Mouse (Mus musculus): Measurements from ENCODE around the gene Cdk2ap2. TPM values are rescaled to one million over a fixed set of nuclear protein-coding genes. Genes with fewer than 3 reads are reported as not detected.
A peak's percentile ranks its signal among the peaks of the same experiment; 100 is the strongest.

Gene Cdk2ap2
- polyA plus RNA-seq, 1 experiment, result 88.7 TPM

GRCm38 (mm10) chr19:4070756-4071155 lies 26.2 kb upstream of the Cdk2ap2 start:
- Histone ChIP-seq H3K27me3 (ENCODE audit: control insufficient read depth, insufficient read depth, low read length) (no peaks in the 10 kb centered on the region), H3K27ac (ENCODE audit: insufficient read depth, low read length) (no peak overlapping the region), H3K4me3 (replicated peaks; ENCODE audit: insufficient read depth, low read depth, low read length) (no peak overlapping the region), H3K4me1 (ENCODE audit: control insufficient read depth, insufficient read depth, low read length) (peaks cover 11% of the 10 kb centered on the region)
- TF ChIP-seq POLR2A (IDR thresholded peaks at IDR 0.05; ENCODE audit: borderline replicate concordance, insufficient read depth, low read length), result no peak
- TF ChIP-seq CTCF (IDR thresholded peaks at IDR 0.05; ENCODE audit: borderline replicate concordance, insufficient read depth, low read depth, low read length), result no peak
- WGBS, result 92% methylated on average over 8 of the region's 8 CpGs
- DNase-seq, result no peak

- Histone ChIP-seq H3K4me3 (replicated peaks; ENCODE audit: insufficient read depth, low read depth, low read length) (no peak overlapping the region), H3K27ac (ENCODE audit: insufficient read depth, low read length) (peak overlapping the region; percentile 40; the same call in 1 of the 2 replicates), H3K4me1 (ENCODE audit: control insufficient read depth, insufficient read depth, low read length) (peaks cover 11% of the 10 kb centered on the region), H3K27me3 (ENCODE audit: control insufficient read depth, insufficient read depth, low read length) (no peaks in the 10 kb centered on the region)
- 46% methylated on average over 6 of the region's 6 CpGs for WGBS
- peak in 1 of 2 experiments; percentile 57 for DNase-seq
- TF ChIP-seq CTCF (IDR thresholded peaks at IDR 0.05; ENCODE audit: borderline replicate concordance, insufficient read depth, low read depth, low read length), result no peak
- no peak for TF ChIP-seq POLR2A (IDR thresholded peaks at IDR 0.05; ENCODE audit: borderline replicate concordance, insufficient read depth, low read length)
These were observed 25.6 kb upstream of the Cdk2ap2 start for GRCm38 (mm10) chr19:4071406-4071805.

- Histone ChIP-seq H3K4me1 (ENCODE audit: control insufficient read depth, insufficient read depth, low read length) (peaks cover 14% of the 10 kb centered on the region), H3K27me3 (ENCODE audit: control insufficient read depth, insufficient read depth, low read length) (no peaks in the 10 kb centered on the region), H3K4me3 (replicated peaks; ENCODE audit: insufficient read depth, low read depth, low read length) (no peak overlapping the region), H3K27ac (ENCODE audit: insufficient read depth, low read length) (no peak overlapping the region)
- WGBS, result 88% methylated on average over 6 of the region's 6 CpGs
- TF ChIP-seq POLR2A (IDR thresholded peaks at IDR 0.05; ENCODE audit: borderline replicate concordance, insufficient read depth, low read length), result no peak
- TF ChIP-seq CTCF (IDR thresholded peaks at IDR 0.05; ENCODE audit: borderline replicate concordance, insufficient read depth, low read depth, low read length), result no peak
- DNase-seq, result no peak
These were observed 24.1 kb upstream of the Cdk2ap2 start for GRCm38 (mm10) chr19:4072706-4073424.

GRCm38 (mm10) chr19:4075531-4075930 lies 21.5 kb upstream of the Cdk2ap2 start:
- no peak for DNase-seq
- H3K4me1 ChIP-seq (ENCODE audit: control insufficient read depth, insufficient read depth, low read length), result peaks cover 28% of the 10 kb centered on the region
- no peaks in the 10 kb centered on the region for H3K27me3 ChIP-seq (ENCODE audit: control insufficient read depth, insufficient read depth, low read length)
- no peak overlapping the region for H3K4me3 ChIP-seq (replicated peaks; ENCODE audit: insufficient read depth, low read depth, low read length)
- 94% methylated on average over 1 of the region's 1 CpGs for WGBS
- no peak overlapping the region for H3K27ac ChIP-seq (ENCODE audit: insufficient read depth, low read length)
- TF ChIP-seq POLR2A (IDR thresholded peaks at IDR 0.05; ENCODE audit: borderline replicate concordance, insufficient read depth, low read length), result no peak
- TF ChIP-seq CTCF (IDR thresholded peaks at IDR 0.05; ENCODE audit: borderline replicate concordance, insufficient read depth, low read depth, low read length), result no peak

GRCm38 (mm10) chr19:4079594-4079993 lies 17.4 kb upstream of the Cdk2ap2 start:
- no peaks in the 10 kb centered on the region for H3K27me3 ChIP-seq (ENCODE audit: control insufficient read depth, insufficient read depth, low read length)
- no peak overlapping the region for H3K4me3 ChIP-seq (replicated peaks; ENCODE audit: insufficient read depth, low read depth, low read length)
- 26% methylated on average over 1 of the region's 1 CpGs for WGBS
- H3K27ac ChIP-seq (ENCODE audit: insufficient read depth, low read length), result peak overlapping the region; percentile 95
- DNase-seq, result no peak
- peaks cover 54% of the 10 kb centered on the region for H3K4me1 ChIP-seq (ENCODE audit: control insufficient read depth, insufficient read depth, low read length)
- TF ChIP-seq POLR2A (IDR thresholded peaks at IDR 0.05; ENCODE audit: borderline replicate concordance, insufficient read depth, low read length) (no peak), CTCF (IDR thresholded peaks at IDR 0.05; ENCODE audit: borderline replicate concordance, insufficient read depth, low read depth, low read length) (no peak)

- Histone ChIP-seq H3K4me1 (ENCODE audit: control insufficient read depth, insufficient read depth, low read length) (peaks cover 59% of the 10 kb centered on the region), H3K27me3 (ENCODE audit: control insufficient read depth, insufficient read depth, low read length) (no peaks in the 10 kb centered on the region), H3K27ac (ENCODE audit: insufficient read depth, low read length) (peak overlapping the region; percentile 95), H3K4me3 (replicated peaks; ENCODE audit: insufficient read depth, low read depth, low read length) (no peak overlapping the region)
- WGBS, result 5% methylated on average over 8 of the region's 8 CpGs
- TF ChIP-seq POLR2A (IDR thresholded peaks at IDR 0.05; ENCODE audit: borderline replicate concordance, insufficient read depth, low read length) (no peak), CTCF (IDR thresholded peaks at IDR 0.05; ENCODE audit: borderline replicate concordance, insufficient read depth, low read depth, low read length) (peak; percentile 56; the same call in 1 of the 2 replicates)
- peak; percentile 88 to 94 for DNase-seq
These were observed 16.4 kb upstream of the Cdk2ap2 start for GRCm38 (mm10) chr19:4080511-4081009.

- TF ChIP-seq POLR2A (IDR thresholded peaks at IDR 0.05; ENCODE audit: borderline replicate concordance, insufficient read depth, low read length) (no peak), CTCF (IDR thresholded peaks at IDR 0.05; ENCODE audit: borderline replicate concordance, insufficient read depth, low read depth, low read length) (no peak)
- peak within 1 kb of the TSS; percentile 94 for H3K27ac ChIP-seq (ENCODE audit: insufficient read depth, low read length)
- no peak for DNase-seq
- no peaks in the 10 kb centered on the region for H3K27me3 ChIP-seq (ENCODE audit: control insufficient read depth, insufficient read depth, low read length)
- no peak within 1 kb of the TSS for H3K4me3 ChIP-seq (replicated peaks; ENCODE audit: insufficient read depth, low read depth, low read length)
- H3K4me1 ChIP-seq (ENCODE audit: control insufficient read depth, insufficient read depth, low read length), result peaks cover 59% of the 10 kb centered on the region
- WGBS, result 27% methylated on average over 3 of the region's 3 CpGs
These were observed 15.6 kb upstream of the Cdk2ap2 start, which contains the start of gene Cabp2 for GRCm38 (mm10) chr19:4081394-4081793. Gene Cabp2 (plus strand): TSS chr19:4081578.
